Mouse (Mus musculus) neural tube, embryonic 10.5 days (tissue): ENCODE data around the gene Pfkfb3.
A peak's percentile ranks its signal among the peaks of the same experiment; 100 is the strongest.

Experiments
- DNase-seq: peaks from one replicate; pipeline ENCODE4 v3.0.0-alpha.2; 2017; ENCODE audit warnings: low spot score; ENCODE audit errors: extremely low spot score

Gene Pfkfb3

DNA sequence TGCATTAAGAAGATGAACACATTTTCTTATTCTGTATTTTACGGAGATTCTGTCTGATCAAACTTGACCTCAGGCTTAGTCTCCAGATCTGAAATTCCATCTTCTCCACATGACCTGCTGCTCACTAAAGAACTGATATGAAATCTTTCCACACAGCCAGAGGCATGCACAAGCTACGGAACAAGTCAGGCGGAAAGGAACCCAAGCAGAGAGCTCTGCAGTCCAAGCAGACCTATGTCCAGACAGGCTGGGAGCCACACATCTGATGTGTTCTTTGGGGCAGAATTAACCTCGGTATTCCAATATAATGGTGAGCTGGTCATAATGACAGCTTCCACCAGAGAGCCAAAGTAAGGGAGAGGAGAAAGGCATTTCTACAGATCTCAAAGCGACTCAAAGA lies 120.5 kb downstream of the Pfkfb3 start:
- DNase-seq, result no peak

- DNase-seq, result peak; percentile 34
Observed at GRCm38 (mm10) chr2:11429538-11429937, 124.3 kb downstream of the Pfkfb3 start.

DNA sequence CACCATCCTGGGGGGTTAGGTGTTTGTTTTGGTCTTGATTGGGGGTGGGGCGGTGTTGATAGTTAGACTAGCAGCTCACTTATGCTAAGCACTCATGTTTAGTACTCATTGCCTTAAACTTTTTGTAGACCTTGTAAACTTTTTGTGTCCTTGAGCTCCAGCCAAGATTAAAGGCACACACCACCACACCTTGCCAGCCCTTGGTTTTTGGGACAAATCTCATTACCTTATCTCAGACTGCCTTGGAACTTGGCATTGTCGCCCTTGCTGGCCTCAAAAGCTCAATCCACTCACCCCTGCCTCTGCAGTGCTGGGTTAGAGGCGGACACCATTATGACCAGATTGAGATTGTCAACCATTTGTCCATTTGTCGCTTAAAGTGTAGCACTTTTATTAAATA lies 125.3 kb downstream of the Pfkfb3 start:
- no peak for DNase-seq

DNA sequence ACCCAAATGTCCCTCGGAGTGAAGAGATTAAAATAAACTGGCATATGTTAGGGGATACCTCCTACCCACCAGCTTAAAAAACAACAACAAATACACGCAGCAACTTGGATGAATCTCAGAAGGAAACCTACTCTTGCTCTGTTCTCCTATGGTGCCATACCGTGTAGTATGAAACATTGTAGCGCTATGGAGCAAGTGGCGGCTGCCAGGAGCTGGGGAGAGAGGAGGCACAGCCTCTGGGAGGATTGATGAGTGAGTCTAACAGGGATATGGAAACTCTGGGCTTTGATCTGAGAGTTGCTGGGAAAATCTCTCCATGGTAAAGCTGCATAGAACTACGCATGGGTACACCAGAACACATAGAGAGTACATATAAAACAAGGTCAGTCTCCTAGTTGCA lies 126.3 kb downstream of the Pfkfb3 start:
- DNase-seq, result no peak

DNA sequence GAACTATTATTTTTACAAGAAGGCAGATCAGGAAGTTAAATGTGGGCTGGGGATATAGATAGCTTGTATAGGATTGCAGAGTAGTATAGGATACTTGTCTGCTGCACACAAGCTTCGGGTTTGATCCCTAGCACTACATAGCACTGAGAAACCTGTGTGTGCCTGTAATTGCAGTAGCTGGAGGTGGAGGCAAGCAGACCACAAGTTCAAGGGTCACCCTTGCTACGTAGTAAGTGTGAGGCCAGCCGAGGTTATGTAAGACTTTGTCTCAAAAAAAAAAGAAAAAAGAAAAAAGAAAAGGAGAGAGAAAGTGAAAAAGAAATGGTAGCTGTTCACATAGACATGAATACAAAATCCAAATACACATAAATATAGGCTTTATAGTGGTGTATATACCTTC lies 127.5 kb downstream of the Pfkfb3 start:
- no peak for DNase-seq

GRCm38 (mm10) chr2:11425421-11426131 lies 128.3 kb downstream of the Pfkfb3 start:
- DNase-seq, result peak; percentile 25

DNA sequence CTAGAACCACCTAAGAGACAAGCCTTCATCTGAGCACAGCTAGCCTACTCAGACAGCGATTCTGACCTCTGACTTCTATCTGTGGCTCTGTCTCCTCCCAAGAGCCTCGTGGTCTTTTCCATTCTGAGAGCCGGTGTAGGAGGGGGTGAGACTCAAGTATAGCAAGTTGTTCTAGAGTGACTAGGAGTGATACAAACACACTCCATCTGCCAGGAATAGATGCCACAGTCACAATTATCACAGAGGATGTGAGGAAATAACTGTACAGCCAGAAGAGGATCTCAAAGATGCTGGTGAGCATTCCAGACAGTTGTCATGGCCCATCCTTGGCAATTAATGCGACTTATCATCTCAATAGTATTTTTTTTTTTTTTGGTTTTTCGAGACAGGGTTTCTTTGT lies 129.6 kb downstream of the Pfkfb3 start:
- DNase-seq, result no peak

GRCm38 (mm10) chr2:11423421-11423820 lies 130.5 kb downstream of the Pfkfb3 start:
- no peak for DNase-seq

DNA sequence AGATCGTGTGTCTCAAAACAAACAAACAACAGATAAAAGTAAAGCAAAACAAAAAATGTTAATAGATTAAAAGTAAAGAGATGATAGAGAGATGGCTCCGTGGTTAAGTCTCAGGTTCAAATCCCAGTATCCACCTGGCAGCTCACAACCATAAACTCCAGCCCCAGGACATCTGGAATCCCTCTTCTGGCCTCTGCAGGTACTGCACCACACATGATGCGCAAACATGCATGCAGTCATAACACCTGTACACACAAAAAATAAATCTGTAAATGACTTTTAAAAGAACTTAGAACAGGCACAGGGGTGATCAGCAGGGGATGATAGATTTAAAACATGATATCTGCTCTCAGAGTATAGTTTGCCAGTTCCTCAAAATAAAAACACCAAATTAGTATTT lies 131.5 kb downstream of the Pfkfb3 start:
- no peak for DNase-seq
